Mouse (Mus musculus): ENCODE measurements at regions not wholly inside any gene's neighbourhood (a gene's known extent, or its start where the extent isn't known, plus 50 kb on each side); places are given as distances from the start of the nearest gene placed in this dataset.

DNA sequence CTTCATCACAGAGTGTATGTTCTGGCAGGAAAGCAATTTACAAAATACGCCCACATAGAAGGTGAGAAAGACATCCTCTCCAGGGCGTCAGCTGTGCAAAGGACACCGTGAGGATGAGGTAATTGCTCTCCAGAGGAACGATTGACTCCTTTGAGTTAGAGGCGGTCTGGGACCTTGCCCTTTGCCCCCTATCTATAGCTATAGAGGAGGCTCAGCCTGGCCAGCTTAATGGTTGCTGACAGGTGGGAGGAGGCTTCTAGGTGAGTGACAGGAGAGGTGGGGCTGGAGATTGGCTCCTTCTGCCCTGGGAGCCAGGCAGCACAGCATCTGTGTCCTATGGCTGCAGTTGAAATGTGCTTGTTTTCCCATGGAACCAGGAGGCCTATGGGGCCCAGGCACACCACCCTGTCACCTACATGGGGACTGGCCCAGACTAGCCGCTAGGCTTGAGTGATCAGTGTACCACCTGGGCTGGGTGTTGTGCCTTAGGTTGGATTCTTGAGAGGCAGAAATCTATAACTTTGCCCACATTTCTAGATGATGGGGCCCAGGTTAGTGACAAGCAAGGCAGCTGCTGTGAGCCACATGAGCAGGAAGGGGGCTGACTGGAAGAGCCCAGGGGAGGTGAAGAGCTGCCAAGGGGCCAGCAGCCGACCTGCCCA, 113.2 kb upstream of the Eef2kmt start:
- Histone ChIP-seq H3K27ac (ENCODE audit: control insufficient read depth, insufficient read depth, low read length) (no peak overlapping the region), H3K4me1 (replicated peaks; ENCODE audit: control insufficient read depth, insufficient read depth, low read length) (peaks cover 3% of the 10 kb centered on the region; the same call in 1 of the 2 replicates), H3K36me3 (ENCODE audit: control insufficient read depth, insufficient read depth, low read length) (no peaks in the 10 kb centered on the region), H3K4me3 (ENCODE audit: control insufficient read depth, insufficient read depth, low read length) (no peak overlapping the region), H3K27me3 (ENCODE audit: control insufficient read depth, insufficient read depth, low read length) (no peaks in the 10 kb centered on the region)
- 88% methylated on average over 7 of the region's 7 CpGs for WGBS
- no peak for TF ChIP-seq CTCF (IDR thresholded peaks at IDR 0.05; ENCODE audit: borderline replicate concordance, control insufficient read depth, extremely low read depth, insufficient read depth, low read length, poor library complexity)
- no peak for TF ChIP-seq POLR2A (IDR thresholded peaks at IDR 0.05; ENCODE audit: control insufficient read depth, extremely low read depth, insufficient read depth, low read length, poor library complexity)
- no peak for DNase-seq

GRCm38 (mm10) chr16:5368357-5368756, 112.6 kb upstream of the Eef2kmt start:
- Histone ChIP-seq H3K4me3 (ENCODE audit: control insufficient read depth, insufficient read depth, low read length) (no peak overlapping the region), H3K4me1 (replicated peaks; ENCODE audit: control insufficient read depth, insufficient read depth, low read length) (peaks cover 3% of the 10 kb centered on the region; the same call in 1 of the 2 replicates), H3K36me3 (ENCODE audit: control insufficient read depth, insufficient read depth, low read length) (no peaks in the 10 kb centered on the region), H3K27ac (ENCODE audit: control insufficient read depth, insufficient read depth, low read length) (no peak overlapping the region), H3K27me3 (ENCODE audit: control insufficient read depth, insufficient read depth, low read length) (no peaks in the 10 kb centered on the region)
- TF ChIP-seq POLR2A (IDR thresholded peaks at IDR 0.05; ENCODE audit: control insufficient read depth, extremely low read depth, insufficient read depth, low read length, poor library complexity) (no peak), CTCF (IDR thresholded peaks at IDR 0.05; ENCODE audit: borderline replicate concordance, control insufficient read depth, extremely low read depth, insufficient read depth, low read length, poor library complexity) (no peak)
- WGBS, result 96% methylated on average over 8 of the region's 8 CpGs
- DNase-seq, result no peak

DNA sequence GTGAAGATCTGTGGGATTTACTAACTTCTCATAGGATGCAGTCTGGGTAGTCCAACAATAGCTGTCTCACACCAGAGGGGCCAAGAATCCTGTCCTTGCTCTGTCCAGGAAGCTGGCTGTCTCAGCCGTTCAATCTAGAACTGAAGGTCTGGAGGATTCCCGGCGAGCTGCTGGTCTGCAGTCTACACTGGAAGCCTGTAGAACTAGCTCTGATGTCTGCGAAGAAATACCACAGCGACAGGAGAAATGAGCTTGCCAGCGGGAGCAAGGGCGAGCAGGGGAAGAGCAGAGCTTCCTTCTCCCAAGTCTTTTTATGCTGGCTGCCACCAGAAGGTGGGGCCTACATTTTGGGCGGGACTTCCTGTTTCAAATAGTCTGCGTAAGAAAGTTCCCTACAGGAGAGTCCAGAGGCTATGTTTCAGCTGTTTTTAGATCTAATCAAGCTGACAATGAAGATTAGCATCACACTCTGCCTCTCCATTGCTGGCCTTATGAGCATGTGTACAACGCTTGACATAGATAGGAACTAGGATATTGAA, 111.9 kb upstream of the Eef2kmt start:
- Histone ChIP-seq H3K36me3 (ENCODE audit: control insufficient read depth, insufficient read depth, low read length) (no peaks in the 10 kb centered on the region), H3K27me3 (ENCODE audit: control insufficient read depth, insufficient read depth, low read length) (no peaks in the 10 kb centered on the region), H3K4me3 (ENCODE audit: control insufficient read depth, insufficient read depth, low read length) (no peak overlapping the region), H3K4me1 (replicated peaks; ENCODE audit: control insufficient read depth, insufficient read depth, low read length) (peaks cover 3% of the 10 kb centered on the region; the same call in 1 of the 2 replicates), H3K27ac (ENCODE audit: control insufficient read depth, insufficient read depth, low read length) (no peak overlapping the region)
- TF ChIP-seq POLR2A (IDR thresholded peaks at IDR 0.05; ENCODE audit: control insufficient read depth, extremely low read depth, insufficient read depth, low read length, poor library complexity), result no peak
- TF ChIP-seq CTCF (IDR thresholded peaks at IDR 0.05; ENCODE audit: borderline replicate concordance, control insufficient read depth, extremely low read depth, insufficient read depth, low read length, poor library complexity), result no peak
- DNase-seq, result no peak
- WGBS, result 46% methylated on average over 10 of the region's 10 CpGs

GRCm38 (mm10) chr16:5366021-5366420, 110.2 kb upstream of the Eef2kmt start:
- TF ChIP-seq POLR2A (IDR thresholded peaks at IDR 0.05; ENCODE audit: control insufficient read depth, extremely low read depth, insufficient read depth, low read length, poor library complexity) (no peak), CTCF (IDR thresholded peaks at IDR 0.05; ENCODE audit: borderline replicate concordance, control insufficient read depth, extremely low read depth, insufficient read depth, low read length, poor library complexity) (no peak)
- H3K4me3 ChIP-seq (ENCODE audit: control insufficient read depth, insufficient read depth, low read length), result no peak overlapping the region
- H3K27me3 ChIP-seq (ENCODE audit: control insufficient read depth, insufficient read depth, low read length), result no peaks in the 10 kb centered on the region
- H3K27ac ChIP-seq (ENCODE audit: control insufficient read depth, insufficient read depth, low read length), result no peak overlapping the region
- H3K4me1 ChIP-seq (replicated peaks; ENCODE audit: control insufficient read depth, insufficient read depth, low read length), result peaks cover 3% of the 10 kb centered on the region; the same call in 1 of the 2 replicates
- 76% methylated on average over 3 of the region's 3 CpGs for WGBS
- no peaks in the 10 kb centered on the region for H3K36me3 ChIP-seq (ENCODE audit: control insufficient read depth, insufficient read depth, low read length)
- no peak for DNase-seq

DNA sequence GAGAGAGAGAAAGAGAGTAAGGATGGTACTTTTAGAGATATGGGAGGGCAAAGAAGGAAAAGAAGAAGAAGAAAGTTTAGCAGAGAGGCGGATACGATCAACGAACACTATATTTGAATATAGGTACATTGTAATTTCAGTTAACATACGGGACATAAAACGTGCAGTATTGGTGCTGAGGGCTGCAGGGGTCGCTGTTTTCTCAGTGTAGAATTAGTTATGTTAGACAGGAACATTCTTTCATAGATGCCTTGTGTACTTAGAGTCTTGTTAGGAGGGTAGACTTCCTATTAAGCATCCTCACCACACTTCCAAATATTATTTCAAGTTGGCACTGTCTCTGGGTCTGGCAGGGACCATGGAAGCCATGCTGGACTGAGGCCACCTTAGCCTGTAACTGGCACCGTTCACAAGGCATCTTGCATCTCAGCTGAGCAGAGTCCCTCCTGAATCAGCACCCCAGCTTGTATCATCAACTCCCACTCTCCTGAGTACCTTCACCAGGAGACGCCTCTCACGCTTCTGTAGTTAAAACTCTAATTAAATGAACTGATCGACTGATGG, 107.3 kb upstream of the Eef2kmt start:
- WGBS, result 81% methylated on average over 10 of the region's 10 CpGs
- Histone ChIP-seq H3K36me3 (ENCODE audit: control insufficient read depth, insufficient read depth, low read length) (no peaks in the 10 kb centered on the region), H3K27ac (ENCODE audit: control insufficient read depth, insufficient read depth, low read length) (no peak overlapping the region), H3K4me3 (ENCODE audit: control insufficient read depth, insufficient read depth, low read length) (no peak overlapping the region), H3K4me1 (replicated peaks; ENCODE audit: control insufficient read depth, insufficient read depth, low read length) (peaks cover 7% of the 10 kb centered on the region; the same call in 1 of the 2 replicates), H3K27me3 (ENCODE audit: control insufficient read depth, insufficient read depth, low read length) (no peaks in the 10 kb centered on the region)
- no peak for DNase-seq
- no peak for TF ChIP-seq POLR2A (IDR thresholded peaks at IDR 0.05; ENCODE audit: control insufficient read depth, extremely low read depth, insufficient read depth, low read length, poor library complexity)
- no peak for TF ChIP-seq CTCF (IDR thresholded peaks at IDR 0.05; ENCODE audit: borderline replicate concordance, control insufficient read depth, extremely low read depth, insufficient read depth, low read length, poor library complexity)

- TF ChIP-seq POLR2A (IDR thresholded peaks at IDR 0.05; ENCODE audit: control insufficient read depth, extremely low read depth, insufficient read depth, low read length, poor library complexity) (no peak), CTCF (IDR thresholded peaks at IDR 0.05; ENCODE audit: borderline replicate concordance, control insufficient read depth, extremely low read depth, insufficient read depth, low read length, poor library complexity) (no peak)
- peaks cover 4% of the 10 kb centered on the region; the same call in 1 of the 2 replicates for H3K4me1 ChIP-seq (replicated peaks; ENCODE audit: control insufficient read depth, insufficient read depth, low read length)
- H3K36me3 ChIP-seq (ENCODE audit: control insufficient read depth, insufficient read depth, low read length), result no peaks in the 10 kb centered on the region
- no peak overlapping the region for H3K27ac ChIP-seq (ENCODE audit: control insufficient read depth, insufficient read depth, low read length)
- no peak for DNase-seq
- WGBS, result 12% methylated on average over 4 of the region's 4 CpGs
- no peak overlapping the region for H3K4me3 ChIP-seq (ENCODE audit: control insufficient read depth, insufficient read depth, low read length)
- H3K27me3 ChIP-seq (ENCODE audit: control insufficient read depth, insufficient read depth, low read length), result no peaks in the 10 kb centered on the region
These were observed 103.4 kb upstream of the Eef2kmt start for GRCm38 (mm10) chr16:5359193-5359592.
